9 mouse cellular contexts compared by ENCODE assay signal in genomic region chr17:44455681-44456600, GRCm38 (mm10).
DNase-seq lines count a peak whose midpoint lies in the region; ATAC-seq and TF ChIP-seq lines count a peak whose summit lies in the region.
"Had no signal": no experiment of that assay in that cellular context is flagged by ENCODE, and none has a peak within 500 bp of the region (broad histone marks: within the 10 kb centered on the region; RNA-seq: fewer than 3 reads in every experiment).

No protein-coding gene starts in this region.

- TF ChIP-seq RAD21 in CH12.LX (IDR thresholded peaks at IDR 0.05; ENCODE audit: low read depth, low read length): peak; percentile 97

- no peak overlapping the region for H3K4me3 ChIP-seq in CH12.LX (replicated peaks in 1 of 3; ENCODE audit: low read depth in 2 of 3, low read length in 2 of 3, poor library complexity in 1 of 3)
- H3K4me3 ChIP-seq in forebrain, embryonic 12.5 days (replicated peaks): no peak overlapping the region
- no peak overlapping the region for H3K4me3 ChIP-seq in hindbrain, embryonic 10.5 days
- no peak overlapping the region for H3K4me3 ChIP-seq in layer of hippocampus, adult 2 months
- H3K4me3 ChIP-seq in lung, embryonic 16.5 days (ENCODE audit: low read length): no peak overlapping the region
- H3K4me3 ChIP-seq: erythroblast, embryonic 14.5 days had no signal

- in situ Hi-C loops in CH12.LX (cut with MboI; ENCODE audit: low pct_ligation_motif_present, low pct_unique_long_range_greater_than_20kb, low sequenced_read_pairs): loop anchor here (25.0 kb wide), 2 partner anchors 581 to 806 kb away; no protein-coding TSS in a partner anchor

- peaks cover 13 to 18% of the 10 kb centered on the region in 2 experiments for H3K4me1 ChIP-seq in CH12.LX (ENCODE audit: control insufficient read depth in 1 of 2, insufficient read depth in 2 of 2)
- H3K4me1 ChIP-seq in forebrain, embryonic 12.5 days: no peaks in the 10 kb centered on the region
- H3K4me1 ChIP-seq in hindbrain, embryonic 10.5 days (replicated peaks): no peaks in the 10 kb centered on the region
- no peaks in the 10 kb centered on the region for H3K4me1 ChIP-seq in lung, embryonic 16.5 days (replicated peaks; ENCODE audit: control insufficient read depth, insufficient read depth, low read length)

- no peaks in the 10 kb centered on the region for H3K79me2 ChIP-seq in CH12.LX (replicated peaks; ENCODE audit: control insufficient read depth, extremely low read depth, insufficient read depth, poor library complexity, severe bottlenecking)

- H3K36me3 ChIP-seq in CH12.LX (replicated peaks in 1 of 2; ENCODE audit: control insufficient read depth in 1 of 2, insufficient read depth in 1 of 2, low read length in 1 of 2): no peaks in the 10 kb centered on the region
- H3K36me3 ChIP-seq in forebrain, embryonic 12.5 days (replicated peaks): no peaks in the 10 kb centered on the region
- H3K36me3 ChIP-seq in hindbrain, embryonic 10.5 days: no peaks in the 10 kb centered on the region
- no peaks in the 10 kb centered on the region for H3K36me3 ChIP-seq in lung, embryonic 16.5 days (ENCODE audit: control insufficient read depth, insufficient read depth, low read length)

- peak; percentile 66 for DNase-seq in CH12.LX (ENCODE audit: extremely low read depth)
- DNase-seq in brain, embryonic 18.5 days (ENCODE audit: low read depth, low spot score): peak; percentile 18
- DNase-seq in hindbrain, embryonic 10.5 days (ENCODE audit: low spot score): peak; percentile 67
- peak; percentile 55 to 67 for DNase-seq in layer of hippocampus, adult 2 months (ENCODE audit: low spot score in 2 of 2)
- peak; percentile 48 for DNase-seq in ovary, postnatal 36 days (ENCODE audit: low spot score)
- DNase-seq in thymus, postnatal 4 days: peak; percentile 83

- peak overlapping the region; percentile 30 for H3K4me2 ChIP-seq in CH12.LX (ENCODE audit: insufficient read depth, low read depth, poor library complexity, severe bottlenecking)
- no peak overlapping the region for H3K4me2 ChIP-seq in forebrain, embryonic 12.5 days
- H3K4me2 ChIP-seq in lung, embryonic 16.5 days (ENCODE audit: low read depth, low read length): no peak overlapping the region

- no peaks in the 10 kb centered on the region for H3K27me3 ChIP-seq in CH12.LX (replicated peaks)
- H3K27me3 ChIP-seq in forebrain, embryonic 12.5 days: peaks cover 12% of the 10 kb centered on the region
- H3K27me3 ChIP-seq in hindbrain, embryonic 10.5 days (ENCODE audit: insufficient read depth, poor library complexity, severe bottlenecking): peaks cover 9% of the 10 kb centered on the region; the same call in 1 of the 2 replicates
- peaks cover 5% of the 10 kb centered on the region; the same call in 1 of the 2 replicates for H3K27me3 ChIP-seq in lung, embryonic 16.5 days (ENCODE audit: control insufficient read depth, insufficient read depth, low read depth, low read length)

- H3K9ac ChIP-seq in CH12.LX (ENCODE audit: insufficient read depth, low read depth): no peak overlapping the region
- no peak overlapping the region for H3K9ac ChIP-seq in forebrain, embryonic 12.5 days
- H3K9ac ChIP-seq in lung, embryonic 16.5 days (ENCODE audit: low read length): no peak overlapping the region

- 0 out of 2 replicates have a peak, but pooled peaks have one; percentile 55 for ATAC-seq in forebrain, embryonic 12.5 days (ENCODE audit: low FRiP score)
- ATAC-seq in lung, embryonic 16.5 days (ENCODE audit: low read depth): peak; percentile 76

- H3K27ac ChIP-seq in CH12.LX (ENCODE audit: insufficient read depth, low read depth): peak overlapping the region; percentile 21; the same call in 1 of the 2 replicates
- H3K27ac ChIP-seq in forebrain, embryonic 12.5 days: no peak overlapping the region
- H3K27ac ChIP-seq in hindbrain, embryonic 10.5 days: no peak overlapping the region; the same call in 1 of the 2 replicates
- no peak overlapping the region for H3K27ac ChIP-seq in layer of hippocampus, adult 2 months
- H3K27ac ChIP-seq in lung, embryonic 16.5 days (ENCODE audit: low read length): no peak overlapping the region

- peak; percentile 27 to 89; a peak in 3 of 4 replicates for TF ChIP-seq CTCF in CH12.LX (conservative IDR thresholded peaks at IDR 0.05 in 1 of 2, IDR thresholded peaks at IDR 0.05 in 1 of 2; ENCODE audit: low read depth in 2 of 2, low read length in 2 of 2)
- peak; percentile 92 for TF ChIP-seq CTCF in layer of hippocampus, adult 2 months (conservative IDR thresholded peaks at IDR 0.05)

- TF ChIP-seq POLR2A in CH12.LX (IDR thresholded peaks at IDR 0.05; ENCODE audit: low read depth, low read length): no peak

- 37% methylated on average over 12 of the region's 12 CpGs for WGBS in forebrain, embryonic 12.5 days
- 36% methylated on average over 12 of the region's 12 CpGs for WGBS in hindbrain, embryonic 10.5 days
- 23% methylated on average over 12 of the region's 12 CpGs for WGBS in lung, embryonic 16.5 days

- dilution Hi-C loops in CH12.LX (cut with MboI; ENCODE audit: extremely low pct_ligation_motif_present, extremely low pct_unique_long_range_greater_than_20kb, low sequenced_read_pairs): no loop called here

- H3K9me3 ChIP-seq in CH12.LX (replicated peaks; ENCODE audit: low read length): no peaks in the 10 kb centered on the region
- no peaks in the 10 kb centered on the region for H3K9me3 ChIP-seq in forebrain, embryonic 12.5 days
- no peaks in the 10 kb centered on the region for H3K9me3 ChIP-seq in hindbrain, embryonic 10.5 days
- H3K9me3 ChIP-seq in lung, embryonic 16.5 days (ENCODE audit: control insufficient read depth, low read length): no peaks in the 10 kb centered on the region

- TF ChIP-seq EP300 in CH12.LX (IDR thresholded peaks at IDR 0.05; ENCODE audit: low read length): no peak

TF ChIP-seq in CH12.LX, 34 proteins besides CTCF, POLR2A, EP300 and RAD21:
- TF ChIP-seq MXI1 (IDR thresholded peaks at IDR 0.05; ENCODE audit: low read depth, low read length): no peak
- TF ChIP-seq ZC3H11A (IDR thresholded peaks at IDR 0.05; ENCODE audit: low read depth, low read length): peak; percentile 96
- TF ChIP-seq KAT2A (IDR thresholded peaks at IDR 0.05; ENCODE audit: insufficient replicate concordance, low read length): no peak
- 0 out of 2 replicates have a peak, but pooled peaks have one; percentile 11 for TF ChIP-seq CHD1 (IDR thresholded peaks at IDR 0.05; ENCODE audit: low read depth, low read length)
- TF ChIP-seq JUND (conservative IDR thresholded peaks at IDR 0.05; ENCODE audit: low read depth, low read length): no peak
- no peak for TF ChIP-seq ZKSCAN1 (IDR thresholded peaks at IDR 0.05; ENCODE audit: borderline replicate concordance, low read depth, low read length)
- no peak for TF ChIP-seq ETS1 (conservative IDR thresholded peaks at IDR 0.05; ENCODE audit: low read depth, low read length)
- no peak for TF ChIP-seq CHD2 (IDR thresholded peaks at IDR 0.05; ENCODE audit: low read length)
- 0 out of 2 replicates have a peak, but pooled peaks have one; percentile 35 for TF ChIP-seq ELF1 (IDR thresholded peaks at IDR 0.05; ENCODE audit: low read depth, low read length)
- TF ChIP-seq MYC (IDR thresholded peaks at IDR 0.05; ENCODE audit: low read depth, low read length): no peak
- TF ChIP-seq IRF4 (IDR thresholded peaks at IDR 0.05; ENCODE audit: low read depth, low read length): peak; percentile 66
- TF ChIP-seq UBTF (IDR thresholded peaks at IDR 0.05; ENCODE audit: low read depth, low read length): no peak
- no peak for TF ChIP-seq USF2 (conservative IDR thresholded peaks at IDR 0.05; ENCODE audit: low read depth, low read length)
- TF ChIP-seq HCFC1 (IDR thresholded peaks at IDR 0.05; ENCODE audit: low read depth, low read length): no peak
- TF ChIP-seq MAZ (IDR thresholded peaks at IDR 0.05; ENCODE audit: low read depth, low read length): 0 out of 2 replicates have a peak, but pooled peaks have one; percentile 16
- TF ChIP-seq TCF12 (IDR thresholded peaks at IDR 0.05; ENCODE audit: low read depth, low read length): peak; percentile 47; the same call in 1 of the 2 replicates
- peak; percentile 26; the same call in 1 of the 2 replicates for TF ChIP-seq BHLHE40 (IDR thresholded peaks at IDR 0.05; ENCODE audit: low read depth, low read length)
- TF ChIP-seq TBP (conservative IDR thresholded peaks at IDR 0.05; ENCODE audit: low read depth, low read length): no peak
- no peak for TF ChIP-seq USF1 (IDR thresholded peaks at IDR 0.05; ENCODE audit: low read depth, low read length)
- no peak for TF ChIP-seq PAX5 (IDR thresholded peaks at IDR 0.05; ENCODE audit: low read length)
- no peak for TF ChIP-seq E2F4 (IDR thresholded peaks at IDR 0.05; ENCODE audit: insufficient replicate concordance, low read depth, low read length)
- 0 out of 2 replicates have a peak, but pooled peaks have one; percentile 26 for TF ChIP-seq NRF1 (IDR thresholded peaks at IDR 0.05; ENCODE audit: low read depth, low read length)
- TF ChIP-seq POLR2AphosphoS2 (IDR thresholded peaks at IDR 0.05; ENCODE audit: low read depth, low read length): no peak
- no peak for TF ChIP-seq GABPA (IDR thresholded peaks at IDR 0.05; ENCODE audit: insufficient replicate concordance, low read depth, low read length)
- TF ChIP-seq MEF2A (IDR thresholded peaks at IDR 0.05; ENCODE audit: borderline replicate concordance, low read depth, low read length): 0 out of 2 replicates have a peak, but pooled peaks have one; percentile 17
- TF ChIP-seq MAX (IDR thresholded peaks at IDR 0.05; ENCODE audit: low read length): no peak
- no peak for TF ChIP-seq ZMIZ1 (IDR thresholded peaks at IDR 0.05; ENCODE audit: low read depth, low read length)
- TF ChIP-seq RCOR1 (conservative IDR thresholded peaks at IDR 0.05; ENCODE audit: low read depth, low read length): no peak
- TF ChIP-seq SIN3A (IDR thresholded peaks at IDR 0.05; ENCODE audit: low read length): no peak
- no peak for TF ChIP-seq JUN (IDR thresholded peaks at IDR 0.05; ENCODE audit: insufficient read depth, low read depth, low read length)
- TF ChIP-seq MAFK (IDR thresholded peaks at IDR 0.05; ENCODE audit: insufficient replicate concordance, low read length): no peak
- TF ChIP-seq SMC3 (IDR thresholded peaks at IDR 0.05; ENCODE audit: low read depth, low read length): peak; percentile 96
- TF ChIP-seq ZNF384 (IDR thresholded peaks at IDR 0.05; ENCODE audit: low read depth, low read length): peak; percentile 64
- TF ChIP-seq NELFE (IDR thresholded peaks at IDR 0.05; ENCODE audit: low read depth, low read length): no peak

Comparison
In these comparisons a context has a peak if more than half of its experiments do, and no peak if none do; other contexts are left out.
1. DNase-seq: peak in every context shown above with its lines; median percentile 83 in thymus, postnatal 4 days; 67 in hindbrain, embryonic 10.5 days; 66 in CH12.LX; 61 in layer of hippocampus, adult 2 months; 48 in ovary, postnatal 36 days; 18 in brain, embryonic 18.5 days.